Mouse (Mus musculus) neural tube, embryonic 12.5 days (tissue): Measurements from ENCODE around the gene Kbtbd7. TPM values are rescaled to one million over a fixed set of nuclear protein-coding genes. Genes with fewer than 3 reads are reported as not detected.
A peak's percentile ranks its signal among the peaks of the same experiment; 100 is the strongest.

ENCODE experiments used
- ATAC-seq: fragments of 200-750 bp; cut with Nextera tagmentation; 2 replicates; pipeline ENCODE4 v1.8.0; 2017; ENCODE audit warnings: low read depth, mild to moderate bottlenecking, moderate TSS enrichment, moderate library complexity; ENCODE audit not compliant: low FRiP score
- H3K27ac ChIP-seq: fragments of 300-500 bp; sonication (generic); 2 replicates; pipeline ENCODE4 v1.5.1; 2016
- H3K27me3 ChIP-seq: fragments of 300-500 bp; sonication (generic); replicated peaks from 2 replicates; pipeline ENCODE4 v1.6.1; 2016; ENCODE audit warnings: mild to moderate bottlenecking
- H3K36me3 ChIP-seq: fragments of 300-500 bp; sonication (generic); 2 replicates; pipeline ENCODE4 v1.6.1; 2016; ENCODE audit warnings: mild to moderate bottlenecking
- H3K4me1 ChIP-seq: fragments of 300-500 bp; sonication (generic); 2 replicates; pipeline ENCODE4 v1.6.1; 2016
- H3K4me2 ChIP-seq: fragments of 300-500 bp; sonication (generic); replicated peaks from 2 replicates; pipeline ENCODE4 v1.6.1; 2016; ENCODE audit warnings: mild to moderate bottlenecking
- H3K4me3 ChIP-seq: fragments of 300-500 bp; sonication (generic); 2 replicates; pipeline ENCODE4 v1.5.1; 2016
- H3K9ac ChIP-seq: fragments of 300-500 bp; sonication (generic); 2 replicates; pipeline ENCODE4 v1.6.1; 2016; ENCODE audit warnings: mild to moderate bottlenecking
- H3K9me3 ChIP-seq: fragments of 300-500 bp; sonication (generic); 2 replicates; pipeline ENCODE4 v1.6.1; 2016; ENCODE audit warnings: mild to moderate bottlenecking
- WGBS: fragments of 180-500 bp; shearing (Covaris S2); methylation state at CpG from one replicate; pipeline ENCODE4 v1.1.7; 2016; 5-methylcytosine and 5-hydroxymethylcytosine counted together
- polyA plus RNA-seq: library from polyadenylated mRNA; unstranded; fragments of >200 nt; fragmentation: Nextera tagmentation; extraction: Ambion mirVana; gene quantifications from 2 replicates; pipeline ENCODE4 v1.2.1, GENCODE M21; 2016

Gene Kbtbd7
- polyA plus RNA-seq = 17.7 and 20.5 TPM in 2 replicates

DNA sequence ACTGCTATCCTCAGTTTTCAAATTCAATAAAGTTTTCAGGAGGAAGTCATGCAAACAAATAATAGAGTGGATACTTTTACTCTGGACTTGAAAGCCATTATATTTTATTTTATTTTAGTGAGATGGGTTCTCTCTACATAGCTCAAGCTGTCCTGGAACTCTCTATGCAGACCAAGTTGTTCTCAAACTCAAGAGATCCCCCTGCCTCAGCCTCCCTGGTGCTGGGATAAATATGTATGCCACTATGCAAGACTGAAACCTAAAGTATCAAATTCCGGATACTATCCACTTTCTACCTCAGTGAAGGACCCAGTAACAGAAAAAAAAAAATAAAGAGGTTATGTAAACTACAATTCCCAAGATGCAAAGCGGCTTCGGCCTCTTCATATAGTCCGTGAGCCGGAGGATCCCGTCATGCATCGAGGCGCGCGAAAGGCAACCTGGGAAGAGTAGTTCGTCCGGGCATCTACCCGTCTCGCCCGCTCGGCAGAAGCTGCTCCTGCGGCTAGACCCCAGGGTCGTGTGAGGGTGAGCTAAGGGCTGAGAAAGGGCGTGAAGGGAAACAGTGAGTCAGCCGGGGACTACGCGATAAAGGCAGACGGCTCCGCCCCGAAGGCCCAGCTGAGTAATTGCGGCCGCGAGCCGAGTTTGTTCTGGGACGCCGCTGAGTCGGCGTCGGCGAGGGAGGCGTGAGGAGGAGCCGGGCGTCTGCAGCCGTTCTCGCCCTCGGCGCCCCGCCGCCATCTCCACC, at the start of gene Kbtbd7:
Kbtbd7 (plus strand) TSS at position 533 of the 751 bp plus-strand sequence.
- Histone ChIP-seq H3K4me3 (peak within 1 kb of the TSS; percentile 46), H3K9me3 (peaks cover 12% of the 10 kb centered on the region), H3K9ac (peak within 1 kb of the TSS; percentile 58), H3K36me3 (no peaks in the 10 kb centered on the region; the same call in 1 of the 2 replicates), H3K27ac (0 out of 2 replicates have a peak within 1 kb of the TSS, but pooled peaks have one; percentile 21), H3K27me3 (no peaks in the 10 kb centered on the region), H3K4me1 (no peaks in the 10 kb centered on the region), H3K4me2 (peak within 1 kb of the TSS; percentile 54)
- ATAC-seq = peak; percentile 97
- WGBS = under 1% methylated on average over 43 of the region's 44 CpGs

DNA sequence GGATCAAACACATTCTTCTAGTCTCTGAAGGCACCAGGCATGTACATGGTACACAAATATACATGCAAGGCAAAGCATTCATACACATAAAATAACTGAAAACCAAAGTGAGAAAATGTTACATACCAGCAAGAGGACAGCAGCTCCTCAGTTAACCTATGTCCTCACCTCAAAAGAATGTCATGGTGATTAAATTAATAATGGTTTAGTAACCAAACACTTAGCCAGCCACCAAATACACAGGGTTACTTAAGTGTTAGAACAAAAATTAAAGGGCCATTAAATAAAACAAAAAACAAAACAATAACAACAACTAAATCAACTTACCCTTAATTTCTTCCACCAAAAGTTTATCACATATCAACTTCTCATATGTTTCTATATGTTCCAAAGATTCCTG, 49.3 kb upstream of the Kbtbd7 start:
- Histone ChIP-seq H3K4me1 (no peaks in the 10 kb centered on the region), H3K4me2 (no peak overlapping the region), H3K9me3 (no peaks in the 10 kb centered on the region), H3K36me3 (peaks cover 18% of the 10 kb centered on the region), H3K27me3 (no peaks in the 10 kb centered on the region), H3K27ac (no peak overlapping the region), H3K4me3 (no peak overlapping the region), H3K9ac (no peak overlapping the region)
- ATAC-seq = no peak

DNA sequence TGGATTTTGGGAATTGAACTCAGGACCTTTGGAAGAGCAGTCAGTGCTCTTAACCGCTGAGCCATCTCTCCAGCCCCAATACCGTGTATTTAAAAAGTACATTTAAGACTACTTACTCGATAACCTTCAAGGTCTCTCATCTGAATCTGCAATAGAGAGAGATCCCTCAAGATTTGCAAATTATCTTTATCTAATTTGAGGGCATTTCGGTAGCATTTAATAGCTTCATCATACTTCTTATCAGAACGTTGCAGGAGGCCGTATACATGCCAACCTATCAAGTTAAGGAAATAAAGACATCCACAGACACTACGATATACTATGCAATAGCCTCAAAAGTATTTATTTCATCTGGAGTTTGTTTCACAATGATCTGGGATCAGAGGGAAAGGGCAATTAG, 43.2 kb upstream of the Kbtbd7 start:
- Histone ChIP-seq H3K4me3 (no peak overlapping the region), H3K4me2 (no peak overlapping the region), H3K4me1 (no peaks in the 10 kb centered on the region), H3K27ac (no peak overlapping the region), H3K27me3 (no peaks in the 10 kb centered on the region), H3K9me3 (no peaks in the 10 kb centered on the region), H3K36me3 (peaks cover 12% of the 10 kb centered on the region), H3K9ac (no peak overlapping the region)
- ATAC-seq = no peak
- 96% methylated on average over 7 of the region's 7 CpGs for WGBS

DNA sequence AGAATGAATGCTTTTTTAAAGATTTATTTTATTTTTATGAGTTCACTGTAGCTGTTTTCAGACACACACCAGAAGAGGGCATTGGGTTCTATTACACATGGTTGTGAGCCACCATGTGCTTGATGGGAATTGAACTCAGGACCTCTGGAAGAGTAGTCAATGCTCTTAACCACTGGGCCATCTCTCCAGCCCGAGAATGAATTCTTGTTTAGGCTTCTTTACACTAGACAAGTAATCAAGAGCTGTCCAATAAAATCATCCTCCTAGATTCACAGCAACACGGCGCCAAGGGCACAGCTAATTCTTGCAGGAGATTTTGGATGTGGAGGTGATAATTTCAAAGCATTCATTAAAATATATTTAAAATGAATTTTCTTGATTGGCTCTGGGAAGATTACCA, 38.0 kb upstream of the Kbtbd7 start:
- H3K9ac ChIP-seq = no peak overlapping the region
- H3K9me3 ChIP-seq = no peaks in the 10 kb centered on the region
- no peak overlapping the region for H3K4me2 ChIP-seq
- H3K27me3 ChIP-seq = no peaks in the 10 kb centered on the region
- H3K4me3 ChIP-seq = no peak overlapping the region
- WGBS = 98% methylated on average over 3 of the region's 3 CpGs
- peaks cover 12% of the 10 kb centered on the region for H3K4me1 ChIP-seq
- ATAC-seq = no peak
- H3K27ac ChIP-seq = no peak overlapping the region
- H3K36me3 ChIP-seq = no peaks in the 10 kb centered on the region

DNA sequence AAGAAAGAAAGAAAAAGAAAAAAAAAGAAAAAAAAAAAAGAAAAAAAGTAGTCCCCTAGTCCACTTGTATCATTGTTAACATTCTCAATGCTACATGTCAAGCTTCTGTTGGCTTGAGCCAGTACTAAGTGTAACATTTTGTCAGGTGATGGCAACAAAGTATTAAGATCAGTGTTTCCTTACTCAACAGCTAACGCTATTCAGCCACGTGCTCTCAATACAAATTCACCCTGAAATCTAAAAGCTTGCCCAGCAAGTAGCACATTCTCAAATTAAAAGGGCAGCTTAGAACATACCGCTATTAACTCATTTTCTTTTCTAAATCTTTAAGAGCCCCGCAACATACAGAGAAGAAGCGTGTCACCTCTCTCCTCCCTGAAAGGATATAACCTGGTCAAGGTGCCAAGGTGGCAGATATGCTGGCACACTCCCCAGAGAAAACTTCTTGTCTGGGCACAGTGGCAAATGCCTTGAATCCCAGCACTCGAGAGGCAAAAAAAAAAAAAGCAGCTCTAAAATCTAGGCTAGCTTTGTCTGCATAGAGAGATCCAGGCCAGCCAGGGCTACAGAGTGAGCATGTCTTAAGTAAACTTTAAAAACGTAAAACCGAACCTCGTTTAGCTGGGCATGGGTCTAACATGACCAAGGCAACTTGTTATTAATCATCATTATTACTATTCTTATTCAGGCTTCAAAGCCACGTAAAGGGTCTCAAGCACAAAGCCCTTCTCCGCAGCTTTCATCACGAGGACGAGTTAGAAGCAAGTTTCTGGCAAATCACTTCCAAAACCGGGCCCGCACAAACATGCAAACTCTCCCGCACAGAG, 36.7 kb upstream of the Kbtbd7 start:
- 2% methylated on average over 16 of the region's 16 CpGs for WGBS
- ATAC-seq = peak; percentile 12

GRCm38 (mm10) chr14:79390265-79390926, 35.9 kb upstream of the Kbtbd7 start, which contains the start of gene Naa16:
TSS of gene Naa16 (minus strand) at chr14:79390778.
- Histone ChIP-seq H3K4me3 (peak within 1 kb of the TSS; percentile 75), H3K9ac (peak within 1 kb of the TSS; percentile 77), H3K27me3 (no peaks in the 10 kb centered on the region), H3K4me1 (peaks cover 12% of the 10 kb centered on the region), H3K4me2 (peak within 1 kb of the TSS; percentile 74), H3K9me3 (no peaks in the 10 kb centered on the region), H3K27ac (peak within 1 kb of the TSS; percentile 93), H3K36me3 (no peaks in the 10 kb centered on the region)
- peak; percentile 98 for ATAC-seq
- under 1% methylated on average over 71 of the region's 71 CpGs for WGBS

More for the DNA sequence above, 36.7 kb upstream of the Kbtbd7 start:
- peak overlapping the region; percentile 75 for H3K4me3 ChIP-seq
- peak overlapping the region; percentile 74 for H3K4me2 ChIP-seq
- no peaks in the 10 kb centered on the region for H3K36me3 ChIP-seq
- H3K9me3 ChIP-seq = no peaks in the 10 kb centered on the region
- H3K4me1 ChIP-seq = peaks cover 12% of the 10 kb centered on the region
- H3K27ac ChIP-seq = peak overlapping the region; percentile 93
- peak overlapping the region; percentile 77 for H3K9ac ChIP-seq
- no peaks in the 10 kb centered on the region for H3K27me3 ChIP-seq

DNA sequence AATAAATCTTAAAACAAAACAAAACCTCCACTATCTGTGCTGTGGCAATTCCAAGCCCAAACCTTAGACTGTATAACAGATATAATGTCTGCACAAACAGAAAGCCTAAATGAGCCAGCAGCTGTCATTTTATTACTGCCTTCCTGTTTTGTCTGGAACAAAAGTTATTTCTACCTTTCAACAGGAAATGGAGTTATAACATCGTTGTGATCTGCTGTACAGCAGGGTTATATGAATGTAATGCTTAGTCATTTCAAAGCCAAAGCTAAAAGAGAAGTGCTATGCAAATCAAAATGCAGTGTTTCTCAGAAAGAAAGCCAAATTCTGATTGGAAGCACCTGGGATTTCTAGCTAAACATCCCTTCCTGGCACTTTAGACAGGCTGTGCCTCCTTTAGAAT, 33.0 kb upstream of the Kbtbd7 start:
- ATAC-seq = no peak
- H3K9me3 ChIP-seq = no peaks in the 10 kb centered on the region
- no peak overlapping the region for H3K4me2 ChIP-seq
- H3K27me3 ChIP-seq = no peaks in the 10 kb centered on the region
- H3K4me1 ChIP-seq = peaks cover 15% of the 10 kb centered on the region
- WGBS = 72% methylated on average over 1 of the region's 1 CpGs
- no peaks in the 10 kb centered on the region for H3K36me3 ChIP-seq
- H3K9ac ChIP-seq = no peak overlapping the region
- H3K4me3 ChIP-seq = no peak overlapping the region
- H3K27ac ChIP-seq = no peak overlapping the region

- no peaks in the 10 kb centered on the region for H3K36me3 ChIP-seq
- peaks cover 8% of the 10 kb centered on the region for H3K4me1 ChIP-seq
- no peak for ATAC-seq
- no peak overlapping the region for H3K4me2 ChIP-seq
- no peaks in the 10 kb centered on the region for H3K27me3 ChIP-seq
- H3K9me3 ChIP-seq = no peaks in the 10 kb centered on the region
- H3K27ac ChIP-seq = no peak overlapping the region
- H3K9ac ChIP-seq = no peak overlapping the region
- H3K4me3 ChIP-seq = no peak overlapping the region
Measured at GRCm38 (mm10) chr14:79394564-79394963, 31.7 kb upstream of the Kbtbd7 start.

DNA sequence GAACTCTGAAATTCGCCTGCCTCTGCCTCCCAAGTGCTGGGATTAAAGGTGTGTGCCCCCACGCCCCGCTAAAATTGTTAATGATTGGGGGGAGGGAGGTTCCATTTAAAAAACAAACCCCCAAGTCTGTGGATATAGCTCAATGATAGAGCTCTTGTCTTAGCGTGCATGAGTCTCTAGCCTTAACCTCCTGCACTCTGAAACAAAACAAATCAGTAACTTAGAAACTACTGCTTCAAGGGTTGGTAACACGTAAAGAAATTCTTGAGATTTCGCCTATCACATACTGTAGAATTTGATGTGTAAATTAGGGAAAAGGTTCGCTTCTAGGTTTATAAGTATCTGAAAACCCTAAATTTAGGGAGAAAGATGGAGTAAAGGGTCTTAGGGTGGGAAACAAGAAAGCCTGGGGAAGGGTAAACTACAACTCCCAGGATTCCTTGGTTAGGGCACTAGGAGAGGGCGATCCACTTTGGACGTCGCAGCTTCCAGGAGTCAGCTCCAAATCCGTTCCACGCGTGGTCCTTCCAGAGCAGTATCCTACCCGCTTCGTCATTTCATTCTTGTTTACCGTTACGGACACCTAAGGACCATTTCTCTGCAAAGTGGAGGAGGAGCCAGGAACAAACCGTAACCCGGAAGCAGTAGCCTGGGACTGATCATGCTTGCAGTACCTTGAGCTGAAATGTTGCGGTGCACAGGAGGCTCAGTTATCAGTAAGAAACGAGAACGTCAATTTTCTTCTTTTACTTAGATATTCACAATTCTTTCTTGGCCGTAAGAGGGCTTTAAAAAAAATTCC, 28.8 kb upstream of the Kbtbd7 start, which contains the start of gene Mtrf1:
Mtrf1 (plus strand) TSS at position 452 of the 802 bp plus-strand sequence.
- peaks cover 3% of the 10 kb centered on the region; the same call in 1 of the 2 replicates for H3K4me1 ChIP-seq
- WGBS = 20% methylated on average over 23 of the region's 23 CpGs
- peak; percentile 94 for ATAC-seq
- H3K9ac ChIP-seq = peak within 1 kb of the TSS; percentile 49
- peaks cover 12% of the 10 kb centered on the region for H3K36me3 ChIP-seq
- no peaks in the 10 kb centered on the region for H3K27me3 ChIP-seq
- peak within 1 kb of the TSS; percentile 58 for H3K4me2 ChIP-seq
- no peaks in the 10 kb centered on the region for H3K9me3 ChIP-seq
- peak within 1 kb of the TSS; percentile 60 for H3K4me3 ChIP-seq
- H3K27ac ChIP-seq = peak within 1 kb of the TSS; percentile 69; the same call in 1 of the 2 replicates

GRCm38 (mm10) chr14:79407641-79408040, 18.7 kb upstream of the Kbtbd7 start:
- H3K9me3 ChIP-seq = no peaks in the 10 kb centered on the region
- no peak overlapping the region for H3K27ac ChIP-seq
- no peak for ATAC-seq
- no peak overlapping the region for H3K4me3 ChIP-seq
- no peak overlapping the region for H3K4me2 ChIP-seq
- H3K9ac ChIP-seq = no peak overlapping the region
- 74% methylated on average over 2 of the region's 2 CpGs for WGBS
- H3K36me3 ChIP-seq = peaks cover 11% of the 10 kb centered on the region
- H3K4me1 ChIP-seq = no peaks in the 10 kb centered on the region
- H3K27me3 ChIP-seq = no peaks in the 10 kb centered on the region

GRCm38 (mm10) chr14:79409278-79409830, 17.0 kb upstream of the Kbtbd7 start:
- H3K4me2 ChIP-seq = no peak overlapping the region
- WGBS = 93% methylated on average over 6 of the region's 6 CpGs
- H3K9ac ChIP-seq = no peak overlapping the region
- H3K9me3 ChIP-seq = no peaks in the 10 kb centered on the region
- H3K27me3 ChIP-seq = no peaks in the 10 kb centered on the region
- no peak overlapping the region for H3K27ac ChIP-seq
- H3K4me3 ChIP-seq = no peak overlapping the region
- no peaks in the 10 kb centered on the region for H3K4me1 ChIP-seq
- H3K36me3 ChIP-seq = peaks cover 7% of the 10 kb centered on the region; the same call in 1 of the 2 replicates
- ATAC-seq = no peak
